Mouse (Mus musculus): ENCODE data around the gene Dnmt3c. TPM values are rescaled to one million over a fixed set of nuclear protein-coding genes. Genes with fewer than 3 reads are reported as not detected.

Dnmt3c gene
- polyA plus RNA-seq, 1 experiment: not detected

- no peak overlapping the region for H3ac ChIP-seq (ENCODE audit: control insufficient read depth, insufficient read length, low read depth)
- H3K79me3 ChIP-seq (ENCODE audit: low read depth): no peaks in the 10 kb centered on the region
- H3K79me2 ChIP-seq (ENCODE audit: control insufficient read depth, insufficient read depth): no peaks in the 10 kb centered on the region
- H3K27me3 ChIP-seq (ENCODE audit: control insufficient read depth, insufficient read depth, insufficient read length): peaks cover 7% of the 10 kb centered on the region
- TF ChIP-seq CTCF (IDR thresholded peaks at IDR 0.05; ENCODE audit: control insufficient read depth, insufficient read depth, insufficient read length) (no peak), MYOD1 (IDR thresholded peaks at IDR 0.05; ENCODE audit: control insufficient read depth, insufficient read length, low read depth) (no peak), CEBPB (IDR thresholded peaks at IDR 0.05; ENCODE audit: low read depth) (no peak), MYOG (IDR thresholded peaks at IDR 0.05; ENCODE audit: control insufficient read depth, extremely low read depth, insufficient read length) (no peak), MAX (IDR thresholded peaks at IDR 0.05) (no peak), USF1 (IDR thresholded peaks at IDR 0.05; ENCODE audit: low read depth) (no peak)
- H3K4me3 ChIP-seq (ENCODE audit: insufficient read depth, poor library complexity, severe bottlenecking): no peak overlapping the region
- H3K36me3 ChIP-seq (ENCODE audit: control insufficient read depth, insufficient read depth): no peaks in the 10 kb centered on the region
Measured at GRCm38 (mm10) chr2:153725291-153725690, 28.8 kb downstream of the Dnmt3c start.

- no peaks in the 10 kb centered on the region for H3K79me2 ChIP-seq (ENCODE audit: control insufficient read depth, insufficient read depth)
- no peak overlapping the region for H3ac ChIP-seq (ENCODE audit: control insufficient read depth, insufficient read length, low read depth)
- no peak for TF ChIP-seq MAX (IDR thresholded peaks at IDR 0.05)
- TF ChIP-seq USF1 (IDR thresholded peaks at IDR 0.05; ENCODE audit: low read depth): no peak
- TF ChIP-seq CTCF (IDR thresholded peaks at IDR 0.05; ENCODE audit: control insufficient read depth, insufficient read depth, insufficient read length): no peak
- no peak for TF ChIP-seq CEBPB (IDR thresholded peaks at IDR 0.05; ENCODE audit: low read depth)
- no peak for TF ChIP-seq MYOD1 (IDR thresholded peaks at IDR 0.05; ENCODE audit: control insufficient read depth, insufficient read length, low read depth)
- no peak for TF ChIP-seq MYOG (IDR thresholded peaks at IDR 0.05; ENCODE audit: control insufficient read depth, extremely low read depth, insufficient read length)
- TF ChIP-seq FOSL1 (IDR thresholded peaks at IDR 0.05; ENCODE audit: insufficient read depth, low read length, poor library complexity, severe bottlenecking): no peak
Measured at GRCm38 (mm10) chr2:153734033-153734432, 37.6 kb downstream of the Dnmt3c start.

GRCm38 (mm10) chr2:153740500-153741436 is 44.3 kb downstream of the Dnmt3c start, which contains the start of gene Mapre1:
Mapre1 (plus strand) TSS chr2:153741274.
- H3ac ChIP-seq (ENCODE audit: control insufficient read depth, insufficient read length, low read depth): peak within 1 kb of the TSS; percentile 75
- peak within 1 kb of the TSS; percentile 98 for H3K4me3 ChIP-seq (ENCODE audit: insufficient read depth, poor library complexity, severe bottlenecking)
- peaks cover 43% of the 10 kb centered on the region for H3K79me3 ChIP-seq (ENCODE audit: low read depth)
- H3K27me3 ChIP-seq (ENCODE audit: control insufficient read depth, insufficient read depth, insufficient read length): peaks cover 4% of the 10 kb centered on the region
- peak; percentile 100 for TF ChIP-seq USF1 (IDR thresholded peaks at IDR 0.05; ENCODE audit: low read depth)
- TF ChIP-seq MAX (IDR thresholded peaks at IDR 0.05): no peak
- H3K36me3 ChIP-seq (ENCODE audit: control insufficient read depth, insufficient read depth): peaks cover 16% of the 10 kb centered on the region
- H3K79me2 ChIP-seq (ENCODE audit: control insufficient read depth, insufficient read depth): peaks cover 45% of the 10 kb centered on the region

More at GRCm38 (mm10) chr2:153734033-153734432, 37.6 kb downstream of the Dnmt3c start:
- no peaks in the 10 kb centered on the region for H3K36me3 ChIP-seq (ENCODE audit: control insufficient read depth, insufficient read depth)
- H3K27me3 ChIP-seq (ENCODE audit: control insufficient read depth, insufficient read depth, insufficient read length): peaks cover 11% of the 10 kb centered on the region
- H3K4me3 ChIP-seq (ENCODE audit: insufficient read depth, poor library complexity, severe bottlenecking): no peak overlapping the region
- no peaks in the 10 kb centered on the region for H3K79me3 ChIP-seq (ENCODE audit: low read depth)

GRCm38 (mm10) chr2:153741437-153742065 is 45.1 kb downstream of the Dnmt3c start:
- Histone ChIP-seq H3K79me3 (ENCODE audit: low read depth) (peaks cover 51% of the 10 kb centered on the region), H3K27me3 (ENCODE audit: control insufficient read depth, insufficient read depth, insufficient read length) (no peaks in the 10 kb centered on the region), H3K79me2 (ENCODE audit: control insufficient read depth, insufficient read depth) (peaks cover 53% of the 10 kb centered on the region), H3K4me3 (ENCODE audit: insufficient read depth, poor library complexity, severe bottlenecking) (peak overlapping the region; percentile 98), H3ac (ENCODE audit: control insufficient read depth, insufficient read length, low read depth) (peak overlapping the region; percentile 75), H3K36me3 (ENCODE audit: control insufficient read depth, insufficient read depth) (peaks cover 24% of the 10 kb centered on the region)
- TF ChIP-seq MYOD1 (IDR thresholded peaks at IDR 0.05; ENCODE audit: control insufficient read depth, insufficient read length, low read depth): no peak
- no peak for TF ChIP-seq USF1 (IDR thresholded peaks at IDR 0.05; ENCODE audit: low read depth)
- no peak for TF ChIP-seq MYOG (IDR thresholded peaks at IDR 0.05; ENCODE audit: control insufficient read depth, extremely low read depth, insufficient read length)

- TF ChIP-seq MAX (IDR thresholded peaks at IDR 0.05) (no peak), USF1 (IDR thresholded peaks at IDR 0.05; ENCODE audit: low read depth) (no peak), MYOD1 (IDR thresholded peaks at IDR 0.05; ENCODE audit: control insufficient read depth, insufficient read length, low read depth) (no peak), FOSL1 (IDR thresholded peaks at IDR 0.05; ENCODE audit: insufficient read depth, low read length, poor library complexity, severe bottlenecking) (no peak), MYOG (IDR thresholded peaks at IDR 0.05; ENCODE audit: control insufficient read depth, extremely low read depth, insufficient read length) (no peak), CTCF (IDR thresholded peaks at IDR 0.05; ENCODE audit: control insufficient read depth, insufficient read depth, insufficient read length) (no peak), CEBPB (IDR thresholded peaks at IDR 0.05; ENCODE audit: low read depth) (no peak)
- Histone ChIP-seq H3K79me2 (ENCODE audit: control insufficient read depth, insufficient read depth) (peaks cover 98% of the 10 kb centered on the region), H3ac (ENCODE audit: control insufficient read depth, insufficient read length, low read depth) (no peak overlapping the region), H3K36me3 (ENCODE audit: control insufficient read depth, insufficient read depth) (peaks cover 78% of the 10 kb centered on the region), H3K4me3 (ENCODE audit: insufficient read depth, poor library complexity, severe bottlenecking) (no peak overlapping the region), H3K79me3 (ENCODE audit: low read depth) (peaks cover 91% of the 10 kb centered on the region), H3K27me3 (ENCODE audit: control insufficient read depth, insufficient read depth, insufficient read length) (no peaks in the 10 kb centered on the region)
Measured at GRCm38 (mm10) chr2:153747994-153748393, 51.5 kb downstream of the Dnmt3c start.

Data from C2C12 (cell line).